Mouse (Mus musculus): ENCODE measurements around the gene Gm20696. TPM values are rescaled to one million over a fixed set of nuclear protein-coding genes. Genes with fewer than 3 reads are reported as not detected.

Gene Gm20696
- polyA plus RNA-seq, 1 experiment from 2014 or later: 1.9 TPM

DNA sequence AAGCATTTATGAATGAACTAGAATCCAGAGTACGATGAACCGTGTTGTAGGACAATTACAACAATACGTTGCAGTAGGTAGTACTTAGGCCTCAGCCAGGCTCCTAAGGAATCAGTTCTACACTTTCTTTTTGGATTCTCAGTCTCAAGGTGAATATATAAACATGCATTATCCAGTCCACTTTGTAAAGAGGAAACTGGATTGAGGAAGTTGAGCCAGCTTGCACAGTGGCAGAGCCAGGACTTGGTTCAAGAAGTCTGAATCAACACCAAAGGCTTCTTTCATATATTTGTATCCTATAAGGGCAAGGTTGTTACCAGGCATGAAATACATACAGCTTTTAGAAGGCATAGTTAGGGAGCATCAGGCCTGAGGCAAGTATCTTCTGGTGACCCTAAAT, 322.2 kb downstream of the Gm20696 start:
- Histone ChIP-seq H3K27me3 (ENCODE audit: control insufficient read depth, insufficient read depth, low read length) (no peaks in the 10 kb centered on the region), H3K4me2 (ENCODE audit: low read depth, low read length) (no peak overlapping the region), H3K36me3 (ENCODE audit: control insufficient read depth, insufficient read depth, low read length) (no peaks in the 10 kb centered on the region), H3K27ac (ENCODE audit: low read length) (peak overlapping the region; percentile 26; the same call in 1 of the 2 replicates), H3K9ac (ENCODE audit: low read length) (no peak overlapping the region), H3K4me3 (replicated peaks; ENCODE audit: low read length) (no peak overlapping the region), H3K9me3 (replicated peaks; ENCODE audit: control insufficient read depth, low read length) (no peaks in the 10 kb centered on the region), H3K4me1 (ENCODE audit: control insufficient read depth, insufficient read depth, low read length) (peaks cover 3% of the 10 kb centered on the region)
- WGBS: 76% methylated on average over 3 of the region's 3 CpGs
- no peak for ATAC-seq (ENCODE audit: insufficient read depth, low FRiP score)

DNA sequence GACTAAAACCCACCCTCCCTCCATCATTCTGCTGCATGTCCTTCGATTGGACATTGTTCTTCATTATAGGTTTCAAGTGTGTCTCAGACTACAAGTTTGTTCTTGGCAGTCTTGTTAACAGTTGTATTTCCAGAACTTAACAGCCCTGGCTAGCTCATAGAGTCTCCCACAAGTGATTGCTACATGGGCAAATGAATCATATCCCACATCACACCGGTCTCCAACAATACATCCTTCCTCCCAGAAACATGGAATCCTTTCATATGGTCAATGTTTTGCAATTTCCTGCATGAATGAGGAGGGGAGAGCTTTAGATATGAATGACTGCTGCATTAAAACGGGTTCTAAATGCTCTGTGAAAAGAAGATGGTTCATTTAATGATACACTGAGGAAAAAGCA, 322.8 kb downstream of the Gm20696 start:
- Histone ChIP-seq H3K4me1 (ENCODE audit: control insufficient read depth, insufficient read depth, low read length) (peaks cover 7% of the 10 kb centered on the region), H3K4me3 (replicated peaks; ENCODE audit: low read length) (no peak overlapping the region), H3K9me3 (replicated peaks; ENCODE audit: control insufficient read depth, low read length) (no peaks in the 10 kb centered on the region), H3K4me2 (ENCODE audit: low read depth, low read length) (no peak overlapping the region), H3K36me3 (ENCODE audit: control insufficient read depth, insufficient read depth, low read length) (no peaks in the 10 kb centered on the region), H3K9ac (ENCODE audit: low read length) (no peak overlapping the region), H3K27ac (ENCODE audit: low read length) (no peak overlapping the region; the same call in 1 of the 2 replicates), H3K27me3 (ENCODE audit: control insufficient read depth, insufficient read depth, low read length) (no peaks in the 10 kb centered on the region)
- ATAC-seq (ENCODE audit: insufficient read depth, low FRiP score): no peak
- WGBS: 80% methylated on average over 3 of the region's 3 CpGs

DNA sequence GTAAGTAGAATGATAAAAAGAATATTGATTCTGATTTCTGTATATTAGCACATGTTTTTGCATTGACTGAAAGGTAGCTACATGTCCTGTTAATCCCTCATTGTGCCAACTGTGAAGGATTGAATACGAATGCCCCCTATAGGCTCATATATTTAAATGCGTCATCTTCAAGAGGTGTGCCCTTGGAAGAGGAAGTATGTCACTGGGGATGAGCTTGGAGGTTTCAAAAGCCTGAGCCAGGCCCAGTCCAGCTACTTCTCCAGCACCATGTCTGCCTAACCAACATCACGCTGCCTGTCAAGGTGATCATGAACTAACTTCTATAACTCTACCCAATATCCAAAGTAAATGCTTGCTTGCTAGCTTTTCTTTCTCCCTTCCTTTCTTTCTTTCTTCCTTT, 324.2 kb downstream of the Gm20696 start:
- no peak overlapping the region for H3K9ac ChIP-seq (ENCODE audit: low read length)
- H3K9me3 ChIP-seq (replicated peaks; ENCODE audit: control insufficient read depth, low read length): no peaks in the 10 kb centered on the region
- ATAC-seq (ENCODE audit: insufficient read depth, low FRiP score): no peak
- H3K27me3 ChIP-seq (ENCODE audit: control insufficient read depth, insufficient read depth, low read length): no peaks in the 10 kb centered on the region
- 90% methylated on average over 3 of the region's 3 CpGs for WGBS
- no peak overlapping the region for H3K27ac ChIP-seq (ENCODE audit: low read length)
- no peaks in the 10 kb centered on the region for H3K36me3 ChIP-seq (ENCODE audit: control insufficient read depth, insufficient read depth, low read length)
- peaks cover 19% of the 10 kb centered on the region for H3K4me1 ChIP-seq (ENCODE audit: control insufficient read depth, insufficient read depth, low read length)
- H3K4me3 ChIP-seq (replicated peaks; ENCODE audit: low read length): no peak overlapping the region
- no peak overlapping the region for H3K4me2 ChIP-seq (ENCODE audit: low read depth, low read length)

DNA sequence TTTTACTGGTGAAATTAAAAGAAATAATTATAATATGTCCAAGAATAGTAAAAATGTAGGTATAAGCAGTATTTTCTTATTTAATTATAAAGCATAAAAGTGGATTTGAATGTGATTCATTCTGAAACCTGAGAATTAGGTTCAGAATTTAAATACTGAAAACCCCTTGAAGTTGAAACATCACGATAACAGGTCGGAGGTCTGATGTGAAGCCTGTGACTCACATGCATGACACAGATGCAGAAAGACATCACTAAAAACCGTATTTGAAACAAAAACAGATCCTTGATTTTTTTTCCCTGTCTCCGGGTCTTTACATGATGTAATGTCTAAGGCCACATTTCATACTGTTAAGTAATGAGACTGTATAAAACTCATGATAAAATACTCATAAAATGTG, 325.7 kb downstream of the Gm20696 start:
- H3K27ac ChIP-seq (ENCODE audit: low read length): no peak overlapping the region
- no peak overlapping the region for H3K4me3 ChIP-seq (replicated peaks; ENCODE audit: low read length)
- no peak overlapping the region for H3K9ac ChIP-seq (ENCODE audit: low read length)
- no peak for ATAC-seq (ENCODE audit: insufficient read depth, low FRiP score)
- no peak overlapping the region for H3K4me2 ChIP-seq (ENCODE audit: low read depth, low read length)
- WGBS: 85% methylated on average over 4 of the region's 4 CpGs
- H3K36me3 ChIP-seq (ENCODE audit: control insufficient read depth, insufficient read depth, low read length): no peaks in the 10 kb centered on the region
- no peaks in the 10 kb centered on the region for H3K27me3 ChIP-seq (ENCODE audit: control insufficient read depth, insufficient read depth, low read length)
- no peaks in the 10 kb centered on the region for H3K9me3 ChIP-seq (replicated peaks; ENCODE audit: control insufficient read depth, low read length)
- peaks cover 25% of the 10 kb centered on the region for H3K4me1 ChIP-seq (ENCODE audit: control insufficient read depth, insufficient read depth, low read length)

DNA sequence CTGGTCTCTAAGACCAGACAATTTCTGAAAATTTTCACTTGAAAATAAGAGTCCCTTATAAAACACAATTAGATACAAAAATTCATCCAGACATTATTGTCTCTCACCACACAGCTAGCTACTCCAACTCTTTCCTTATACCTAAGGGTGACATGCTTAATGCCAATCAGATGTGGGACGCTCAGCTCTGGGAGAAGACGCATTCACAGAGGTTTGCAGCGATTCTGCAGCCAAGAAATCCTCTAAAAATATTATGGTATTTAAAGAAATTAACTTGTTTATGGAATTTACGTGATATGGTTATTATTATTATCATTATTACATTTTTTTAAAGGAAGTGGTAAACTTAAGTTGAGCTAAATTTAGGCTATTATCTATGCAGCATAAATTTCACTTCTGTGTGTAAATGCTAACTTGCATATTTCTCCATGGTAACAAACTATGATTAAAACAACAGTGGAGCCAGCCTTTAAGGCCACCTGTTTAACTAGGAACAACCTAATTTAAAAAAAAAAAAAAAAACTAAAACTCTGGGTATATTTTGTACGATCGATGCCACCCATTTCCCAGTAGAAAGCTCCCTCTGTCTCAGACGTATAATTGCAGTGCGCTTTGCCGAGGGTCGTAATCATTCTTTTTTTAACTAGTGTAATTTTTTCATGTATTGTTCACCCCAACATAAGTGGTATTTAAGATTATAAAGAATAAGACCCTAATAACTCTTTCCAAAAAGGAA, 326.4 kb downstream of the Gm20696 start:
- no peaks in the 10 kb centered on the region for H3K36me3 ChIP-seq (ENCODE audit: control insufficient read depth, insufficient read depth, low read length)
- 87% methylated on average over 10 of the region's 10 CpGs for WGBS
- H3K4me3 ChIP-seq (replicated peaks; ENCODE audit: low read length): no peak overlapping the region
- ATAC-seq (ENCODE audit: insufficient read depth, low FRiP score): no peak
- H3K4me2 ChIP-seq (ENCODE audit: low read depth, low read length): no peak overlapping the region
- no peak overlapping the region for H3K9ac ChIP-seq (ENCODE audit: low read length)
- no peak overlapping the region for H3K27ac ChIP-seq (ENCODE audit: low read length)
- no peaks in the 10 kb centered on the region for H3K9me3 ChIP-seq (replicated peaks; ENCODE audit: control insufficient read depth, low read length)
- no peaks in the 10 kb centered on the region for H3K27me3 ChIP-seq (ENCODE audit: control insufficient read depth, insufficient read depth, low read length)
- peaks cover 25% of the 10 kb centered on the region for H3K4me1 ChIP-seq (ENCODE audit: control insufficient read depth, insufficient read depth, low read length)

DNA sequence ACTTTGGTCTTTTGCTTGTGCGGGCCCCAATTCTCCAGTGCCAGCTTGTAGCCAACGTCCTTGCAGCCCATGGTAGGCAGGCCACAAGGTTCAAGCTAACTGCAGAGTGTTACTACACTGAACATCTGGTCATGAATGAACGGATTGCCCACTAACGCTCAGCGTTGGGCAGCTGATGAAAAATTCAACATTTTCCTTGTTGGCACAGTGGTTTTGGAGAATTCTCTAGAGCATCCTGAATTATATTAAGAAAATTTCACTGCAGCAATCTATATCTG, 327.3 kb downstream of the Gm20696 start:
- no peak for ATAC-seq (ENCODE audit: insufficient read depth, low FRiP score)
- 0 out of 2 replicates have a peak overlapping the region, but pooled peaks have one; percentile 2 for H3K9ac ChIP-seq (ENCODE audit: low read length)
- no peaks in the 10 kb centered on the region for H3K36me3 ChIP-seq (ENCODE audit: control insufficient read depth, insufficient read depth, low read length)
- H3K4me3 ChIP-seq (replicated peaks; ENCODE audit: low read length): no peak overlapping the region
- no peak overlapping the region for H3K27ac ChIP-seq (ENCODE audit: low read length)
- H3K9me3 ChIP-seq (replicated peaks; ENCODE audit: control insufficient read depth, low read length): no peaks in the 10 kb centered on the region
- H3K4me2 ChIP-seq (ENCODE audit: low read depth, low read length): no peak overlapping the region
- H3K27me3 ChIP-seq (ENCODE audit: control insufficient read depth, insufficient read depth, low read length): no peaks in the 10 kb centered on the region
- H3K4me1 ChIP-seq (ENCODE audit: control insufficient read depth, insufficient read depth, low read length): peaks cover 25% of the 10 kb centered on the region
- WGBS: 61% methylated on average over 5 of the region's 5 CpGs

DNA sequence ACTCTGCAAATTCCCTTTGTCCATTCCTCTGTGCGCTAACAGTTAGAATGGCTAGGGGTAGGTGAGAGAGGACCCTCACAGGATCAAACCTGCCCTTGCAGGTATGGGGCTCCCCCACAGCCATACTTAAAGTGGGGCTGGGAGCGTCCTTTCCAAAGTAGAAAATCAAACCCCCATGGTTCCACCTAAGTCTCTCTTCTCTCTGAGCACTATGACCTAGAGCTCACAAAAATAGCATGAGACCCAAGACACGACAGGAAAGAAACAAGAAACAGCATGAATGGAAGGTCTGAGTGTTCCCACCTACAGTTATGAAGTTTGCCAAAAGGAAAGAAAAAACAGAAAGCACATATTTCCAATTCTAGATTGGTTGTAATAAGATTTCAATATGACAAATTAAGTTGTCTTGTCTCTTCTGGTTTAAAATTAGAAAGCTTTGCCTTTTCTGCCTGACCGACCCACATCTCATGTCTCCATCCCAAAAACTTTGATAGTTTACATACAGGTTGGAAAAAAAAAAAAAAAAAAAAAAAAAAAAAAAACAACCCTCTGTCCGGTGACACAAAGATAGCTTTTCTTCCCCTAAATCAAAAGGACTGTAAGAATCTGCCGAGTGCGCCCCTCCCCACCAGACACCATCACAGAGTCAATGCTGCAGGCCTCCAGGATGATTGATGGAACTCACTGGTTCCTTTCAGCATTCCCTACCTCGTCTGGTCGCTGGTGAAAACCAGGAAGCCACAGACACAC, 327.8 kb downstream of the Gm20696 start:
- Histone ChIP-seq H3K27me3 (ENCODE audit: control insufficient read depth, insufficient read depth, low read length) (no peaks in the 10 kb centered on the region), H3K9ac (ENCODE audit: low read length) (no peak overlapping the region), H3K36me3 (ENCODE audit: control insufficient read depth, insufficient read depth, low read length) (no peaks in the 10 kb centered on the region), H3K27ac (ENCODE audit: low read length) (no peak overlapping the region), H3K4me1 (ENCODE audit: control insufficient read depth, insufficient read depth, low read length) (peaks cover 25% of the 10 kb centered on the region), H3K4me3 (replicated peaks; ENCODE audit: low read length) (no peak overlapping the region), H3K9me3 (replicated peaks; ENCODE audit: control insufficient read depth, low read length) (no peaks in the 10 kb centered on the region), H3K4me2 (ENCODE audit: low read depth, low read length) (no peak overlapping the region)
- ATAC-seq (ENCODE audit: insufficient read depth, low FRiP score): no peak
- WGBS: 46% methylated on average over 9 of the region's 9 CpGs

DNA sequence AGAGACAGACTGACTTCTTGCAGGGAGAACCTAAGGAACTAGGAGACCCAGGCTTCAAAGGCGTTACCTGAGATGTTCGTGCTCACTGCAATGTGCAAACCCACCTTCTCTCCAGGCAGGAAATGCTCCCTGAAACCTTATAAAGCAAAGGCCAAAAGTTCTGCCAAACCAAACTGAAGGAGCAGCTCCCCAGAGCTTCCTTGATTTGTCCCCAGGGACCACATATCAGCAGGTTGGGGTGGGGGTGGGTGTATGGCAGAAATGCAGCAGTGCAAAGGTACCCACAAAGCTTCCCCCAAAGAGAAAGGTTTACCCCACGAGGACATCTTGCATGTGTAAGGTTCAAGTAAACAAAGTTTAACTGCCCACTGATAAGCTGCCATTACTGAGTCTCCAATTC, 328.4 kb downstream of the Gm20696 start:
- H3K9me3 ChIP-seq (replicated peaks; ENCODE audit: control insufficient read depth, low read length): no peaks in the 10 kb centered on the region
- H3K27me3 ChIP-seq (ENCODE audit: control insufficient read depth, insufficient read depth, low read length): no peaks in the 10 kb centered on the region
- no peak for ATAC-seq (ENCODE audit: insufficient read depth, low FRiP score)
- no peaks in the 10 kb centered on the region for H3K36me3 ChIP-seq (ENCODE audit: control insufficient read depth, insufficient read depth, low read length)
- H3K4me1 ChIP-seq (ENCODE audit: control insufficient read depth, insufficient read depth, low read length): peaks cover 25% of the 10 kb centered on the region
- H3K27ac ChIP-seq (ENCODE audit: low read length): peak overlapping the region; percentile 73
- H3K9ac ChIP-seq (ENCODE audit: low read length): peak overlapping the region; percentile 26; the same call in 1 of the 2 replicates
- H3K4me3 ChIP-seq (replicated peaks; ENCODE audit: low read length): no peak overlapping the region
- 34% methylated on average over 3 of the region's 3 CpGs for WGBS
- H3K4me2 ChIP-seq (ENCODE audit: low read depth, low read length): 0 out of 2 replicates have a peak overlapping the region, but pooled peaks have one; percentile 13

DNA sequence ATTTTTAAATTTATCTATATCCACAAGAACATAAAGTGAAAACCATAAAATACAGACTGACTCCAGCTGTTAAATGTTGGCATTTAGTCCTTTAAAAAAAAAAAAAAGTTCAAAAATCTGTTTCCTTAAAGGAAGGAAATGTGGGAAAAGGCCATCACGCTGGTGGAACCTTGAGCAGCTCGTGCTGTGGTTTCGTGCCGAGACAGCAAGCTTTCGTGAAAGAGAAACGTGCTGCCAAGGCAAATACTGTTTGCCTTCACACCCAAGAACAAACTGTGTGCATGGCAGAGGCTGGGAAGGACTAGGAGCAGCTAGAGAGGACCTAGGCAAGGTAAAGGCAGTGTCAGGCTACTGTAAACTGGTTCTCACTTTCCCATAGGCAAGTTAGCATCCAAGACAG, 329.0 kb downstream of the Gm20696 start:
- H3K4me2 ChIP-seq (ENCODE audit: low read depth, low read length): 0 out of 2 replicates have a peak overlapping the region, but pooled peaks have one; percentile 13
- no peak overlapping the region for H3K4me3 ChIP-seq (replicated peaks; ENCODE audit: low read length)
- H3K4me1 ChIP-seq (ENCODE audit: control insufficient read depth, insufficient read depth, low read length): peaks cover 25% of the 10 kb centered on the region
- no peaks in the 10 kb centered on the region for H3K36me3 ChIP-seq (ENCODE audit: control insufficient read depth, insufficient read depth, low read length)
- H3K27ac ChIP-seq (ENCODE audit: low read length): peak overlapping the region; percentile 73
- H3K27me3 ChIP-seq (ENCODE audit: control insufficient read depth, insufficient read depth, low read length): no peaks in the 10 kb centered on the region
- peak overlapping the region; percentile 26; the same call in 1 of the 2 replicates for H3K9ac ChIP-seq (ENCODE audit: low read length)
- 14% methylated on average over 6 of the region's 6 CpGs for WGBS
- no peaks in the 10 kb centered on the region for H3K9me3 ChIP-seq (replicated peaks; ENCODE audit: control insufficient read depth, low read length)
- peak; percentile 72; the same call in 1 of the 2 replicates for ATAC-seq (ENCODE audit: insufficient read depth, low FRiP score)

All from stomach, embryonic 16.5 days (tissue).